Mouse (Mus musculus) hindbrain, embryonic 13.5 days (tissue): ENCODE results near the gene F930015N05Rik. TPM values are rescaled to one million over a fixed set of nuclear protein-coding genes. Genes with fewer than 3 reads are reported as not detected.

Source experiments
- ATAC-seq: fragments of 200-750 bp; cut with Nextera tagmentation; 2 replicates; pipeline ENCODE4 v1.8.0; 2017; ENCODE audit warnings: moderate TSS enrichment; ENCODE audit not compliant: low FRiP score
- H3K27ac ChIP-seq: fragments of 300-500 bp; sonication (generic); 2 replicates; pipeline ENCODE4 v1.5.1; 2015; ENCODE audit warnings: inconsistent platforms, mild to moderate bottlenecking, moderate library complexity
- H3K27me3 ChIP-seq: fragments of 300-500 bp; sonication (generic); 2 replicates; pipeline ENCODE4 v1.6.1; 2015; ENCODE audit warnings: mild to moderate bottlenecking, inconsistent platforms
- H3K36me3 ChIP-seq: fragments of 300-500 bp; sonication (generic); 2 replicates; pipeline ENCODE4 v1.6.1; 2015; ENCODE audit warnings: mild to moderate bottlenecking, inconsistent platforms
- H3K4me1 ChIP-seq: fragments of 300-500 bp; sonication (generic); replicated peaks from 2 replicates; pipeline ENCODE4 v1.6.1; 2015; ENCODE audit warnings: inconsistent platforms
- H3K4me2 ChIP-seq: fragments of 300-500 bp; sonication (generic); 2 replicates; pipeline ENCODE4 v1.6.1; 2015; ENCODE audit warnings: inconsistent platforms, mild to moderate bottlenecking, moderate library complexity
- H3K4me3 ChIP-seq: fragments of 300-500 bp; sonication (generic); 2 replicates; pipeline ENCODE4 v1.5.1; 2015; ENCODE audit warnings: mild to moderate bottlenecking, inconsistent platforms
- H3K9ac ChIP-seq: fragments of 300-500 bp; sonication (generic); 2 replicates; pipeline ENCODE4 v1.6.1; 2015; ENCODE audit warnings: mild to moderate bottlenecking, inconsistent platforms
- H3K9me3 ChIP-seq: fragments of 300-500 bp; sonication (generic); 2 replicates; pipeline ENCODE4 v1.6.1; 2016; ENCODE audit warnings: inconsistent platforms
- WGBS: fragments of 180-500 bp; shearing (Covaris S2); methylation state at CpG from one replicate; pipeline ENCODE4 v1.1.7; 2015; 5-methylcytosine and 5-hydroxymethylcytosine counted together
- polyA plus RNA-seq: library from polyadenylated mRNA; unstranded; fragments of >200 nt; fragmentation: Nextera tagmentation; extraction: Ambion mirVana; gene quantifications from 2 replicates; pipeline ENCODE4 v1.2.1, GENCODE M21; 2015

F930015N05Rik gene
- 1.6 and 1.8 TPM in 2 replicates for polyA plus RNA-seq

DNA sequence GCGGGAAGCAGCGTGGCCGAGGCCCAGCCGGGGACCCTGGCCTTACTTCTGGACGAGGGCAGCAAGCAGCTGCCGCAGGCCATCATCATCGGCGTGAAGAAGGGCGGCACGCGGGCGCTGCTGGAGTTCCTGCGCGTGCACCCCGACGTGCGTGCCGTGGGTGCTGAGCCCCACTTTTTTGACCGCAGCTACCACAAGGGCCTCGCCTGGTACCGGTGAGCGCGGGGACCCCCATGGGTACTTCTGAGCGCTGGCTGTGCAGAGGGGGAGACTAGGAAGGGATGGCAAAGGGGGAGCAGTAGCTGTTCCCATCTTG lies at the start of gene F930015N05Rik:
F930015N05Rik (minus strand) TSS at position 242 of the 316 bp plus-strand sequence.
- H3K4me3 ChIP-seq: peak within 1 kb of the TSS; percentile 58
- ATAC-seq: no peak
- H3K27ac ChIP-seq: peak within 1 kb of the TSS; percentile 64
- H3K9me3 ChIP-seq: no peaks in the 10 kb centered on the region
- peak within 1 kb of the TSS; percentile 82 for H3K9ac ChIP-seq
- under 1% methylated on average over 24 of the region's 24 CpGs for WGBS
- H3K27me3 ChIP-seq: peaks cover 46% of the 10 kb centered on the region
- peak within 1 kb of the TSS; percentile 99 for H3K4me2 ChIP-seq
- no peaks in the 10 kb centered on the region for H3K36me3 ChIP-seq
- peaks cover 20% of the 10 kb centered on the region for H3K4me1 ChIP-seq

- H3K27ac ChIP-seq: no peak overlapping the region
- peaks cover 19% of the 10 kb centered on the region for H3K4me1 ChIP-seq
- no peak overlapping the region for H3K9ac ChIP-seq
- WGBS: 87% methylated on average over 3 of the region's 3 CpGs
- peaks cover 3% of the 10 kb centered on the region; the same call in 1 of the 2 replicates for H3K27me3 ChIP-seq
- no peak overlapping the region for H3K4me3 ChIP-seq
- no peaks in the 10 kb centered on the region for H3K9me3 ChIP-seq
- H3K4me2 ChIP-seq: no peak overlapping the region
- no peaks in the 10 kb centered on the region for H3K36me3 ChIP-seq
- ATAC-seq: no peak
Observed at GRCm38 (mm10) chr11:64481445-64481844, 45.0 kb upstream of the F930015N05Rik start.

DNA sequence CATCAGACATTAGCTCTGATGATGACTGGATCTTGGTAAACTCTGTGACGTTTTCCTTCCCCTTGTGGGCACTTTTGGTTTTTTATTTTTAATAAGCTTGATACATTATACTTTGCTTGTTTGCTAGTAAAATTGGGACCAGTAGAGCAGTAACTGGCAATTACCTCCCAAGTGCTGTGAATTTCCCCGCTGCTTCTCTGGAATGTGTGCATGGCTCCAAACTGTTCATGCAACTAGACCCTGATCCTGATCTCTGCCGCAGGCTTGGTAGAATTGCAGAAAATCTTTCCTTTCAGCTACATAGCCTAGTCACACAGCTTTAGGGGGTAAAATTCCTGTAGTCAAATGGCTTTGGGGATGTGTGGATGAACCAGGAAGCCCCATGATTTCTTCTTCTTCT lies 37.2 kb upstream of the F930015N05Rik start:
- no peak overlapping the region for H3K4me3 ChIP-seq
- H3K4me2 ChIP-seq: no peak overlapping the region
- no peak overlapping the region for H3K27ac ChIP-seq
- H3K9me3 ChIP-seq: no peaks in the 10 kb centered on the region
- no peak overlapping the region for H3K9ac ChIP-seq
- H3K27me3 ChIP-seq: no peaks in the 10 kb centered on the region
- no peaks in the 10 kb centered on the region for H3K36me3 ChIP-seq
- no peak for ATAC-seq
- 86% methylated on average over 3 of the region's 3 CpGs for WGBS
- H3K4me1 ChIP-seq: peaks cover 6% of the 10 kb centered on the region

DNA sequence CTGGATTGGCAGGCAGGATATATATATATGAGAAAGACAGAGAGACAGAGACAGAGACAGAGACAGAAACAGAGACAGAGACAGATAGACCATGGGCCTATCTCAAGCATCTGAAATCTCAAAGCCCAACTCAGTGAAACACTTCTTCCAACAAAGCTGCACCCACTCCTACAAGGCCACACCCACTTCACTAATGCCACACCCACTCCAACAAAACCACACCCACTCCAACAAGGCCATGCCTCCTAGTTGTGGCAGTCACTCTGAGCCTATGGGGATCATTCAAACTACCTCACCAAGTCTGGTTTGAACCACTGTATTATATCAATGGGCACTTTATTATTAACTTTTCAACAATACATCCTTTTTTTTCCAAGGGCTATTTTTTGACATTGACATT lies 34.2 kb upstream of the F930015N05Rik start:
- no peaks in the 10 kb centered on the region for H3K27me3 ChIP-seq
- H3K4me2 ChIP-seq: no peak overlapping the region
- no peaks in the 10 kb centered on the region for H3K9me3 ChIP-seq
- no peak overlapping the region for H3K27ac ChIP-seq
- H3K9ac ChIP-seq: no peak overlapping the region
- no peak for ATAC-seq
- no peak overlapping the region for H3K4me3 ChIP-seq
- H3K4me1 ChIP-seq: no peaks in the 10 kb centered on the region
- no peaks in the 10 kb centered on the region for H3K36me3 ChIP-seq

DNA sequence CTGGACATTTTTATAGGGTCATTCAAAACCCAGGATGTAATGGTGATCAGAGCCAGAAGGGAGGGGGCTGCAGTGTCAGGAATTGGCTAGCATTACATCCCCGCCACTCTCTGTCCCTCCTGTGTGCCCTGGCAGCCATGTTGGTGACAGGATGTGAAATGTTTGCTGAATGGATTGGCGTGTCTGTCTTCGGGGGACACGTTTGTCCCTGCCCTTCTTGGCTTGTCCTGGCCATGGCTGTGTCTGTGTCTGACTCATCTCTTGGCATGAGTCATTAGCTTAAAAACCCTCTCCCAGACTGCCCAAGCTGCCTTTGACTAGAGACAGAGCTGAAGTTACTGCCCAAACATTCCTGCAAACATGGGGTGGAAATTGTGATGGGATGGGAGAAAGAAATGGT lies 32.3 kb upstream of the F930015N05Rik start:
- Histone ChIP-seq H3K27me3 (no peaks in the 10 kb centered on the region), H3K27ac (no peak overlapping the region), H3K4me2 (no peak overlapping the region), H3K36me3 (no peaks in the 10 kb centered on the region), H3K9me3 (no peaks in the 10 kb centered on the region), H3K4me1 (no peaks in the 10 kb centered on the region), H3K9ac (no peak overlapping the region), H3K4me3 (no peak overlapping the region)
- no peak for ATAC-seq
- WGBS: 85% methylated on average over 4 of the region's 4 CpGs

- Histone ChIP-seq H3K4me3 (no peak overlapping the region), H3K27ac (no peak overlapping the region), H3K4me2 (no peak overlapping the region), H3K36me3 (no peaks in the 10 kb centered on the region), H3K9me3 (no peaks in the 10 kb centered on the region), H3K27me3 (no peaks in the 10 kb centered on the region), H3K4me1 (no peaks in the 10 kb centered on the region), H3K9ac (no peak overlapping the region)
- 84% methylated on average over 3 of the region's 3 CpGs for WGBS
- no peak for ATAC-seq
Observed at GRCm38 (mm10) chr11:64461746-64462145, 25.3 kb upstream of the F930015N05Rik start.

DNA sequence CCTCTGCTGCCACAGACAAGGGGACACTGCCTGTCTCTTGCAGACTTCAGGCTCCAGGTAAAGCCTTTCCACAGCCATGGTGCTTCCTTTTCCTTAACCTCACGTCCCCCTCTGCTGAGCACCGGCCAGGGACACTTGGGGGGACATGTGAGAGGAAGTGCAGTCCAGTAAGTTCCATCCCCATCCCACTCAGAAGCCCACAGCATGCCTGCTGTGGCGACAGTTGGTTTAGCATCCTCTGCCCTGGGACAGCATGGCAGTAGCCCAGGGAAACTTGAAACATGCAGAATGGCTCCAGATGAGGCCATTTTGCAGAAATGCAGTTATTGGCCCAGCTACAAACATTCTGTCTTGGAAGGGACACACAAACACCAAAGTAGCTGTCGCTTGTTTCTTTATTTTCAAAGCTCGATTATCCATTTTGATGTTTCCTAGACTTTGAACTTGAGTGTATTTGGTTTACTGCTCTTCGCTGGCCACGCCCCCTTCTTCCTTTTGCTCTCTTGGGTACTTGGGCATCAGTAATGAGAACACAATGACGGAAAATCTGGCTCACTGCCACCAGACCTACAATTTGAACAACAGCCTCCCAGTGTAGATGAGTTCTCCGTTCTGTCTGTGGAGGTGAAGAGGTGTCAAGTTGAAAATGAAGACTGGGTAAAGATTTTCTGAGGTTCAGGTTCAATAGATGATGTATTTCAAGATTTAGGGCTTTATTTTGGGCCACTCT lies 12.3 kb upstream of the F930015N05Rik start:
- H3K27me3 ChIP-seq: peaks cover 11% of the 10 kb centered on the region; the same call in 1 of the 2 replicates
- H3K36me3 ChIP-seq: no peaks in the 10 kb centered on the region
- no peaks in the 10 kb centered on the region for H3K9me3 ChIP-seq
- no peak overlapping the region for H3K9ac ChIP-seq
- H3K4me3 ChIP-seq: no peak overlapping the region
- no peak overlapping the region for H3K27ac ChIP-seq
- no peak overlapping the region for H3K4me2 ChIP-seq
- 0 out of 2 replicates have a peak, but pooled peaks cover 5% of the 10 kb centered on the region for H3K4me1 ChIP-seq
- ATAC-seq: no peak
- whole genome bisulfite sequencing: 64% methylated on average over 9 of the region's 9 CpGs

DNA sequence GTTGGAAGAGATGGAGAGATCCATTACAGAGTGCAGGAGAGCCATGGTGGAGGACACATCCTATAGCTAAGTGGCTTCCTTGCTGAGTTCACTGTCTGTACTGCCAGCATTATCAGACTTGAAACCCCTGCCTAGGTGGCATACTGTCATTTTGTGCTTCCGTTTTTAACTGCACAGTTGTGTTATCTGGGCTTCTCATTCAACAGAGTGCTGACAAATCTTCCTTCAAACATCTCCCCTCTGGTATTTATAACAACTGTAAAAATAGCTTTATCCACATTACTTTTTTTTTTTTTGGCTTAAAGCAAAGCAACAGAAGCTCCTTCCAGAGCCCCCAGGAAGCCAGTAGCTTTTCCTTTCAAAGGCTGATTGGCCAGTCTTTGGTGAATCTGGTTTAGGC lies 8.8 kb upstream of the F930015N05Rik start:
- H3K4me1 ChIP-seq: peaks cover 8% of the 10 kb centered on the region; the same call in 1 of the 2 replicates
- H3K4me2 ChIP-seq: no peak overlapping the region
- no peaks in the 10 kb centered on the region for H3K9me3 ChIP-seq
- H3K36me3 ChIP-seq: no peaks in the 10 kb centered on the region
- peaks cover 27% of the 10 kb centered on the region; the same call in 1 of the 2 replicates for H3K27me3 ChIP-seq
- no peak overlapping the region for H3K27ac ChIP-seq
- H3K4me3 ChIP-seq: no peak overlapping the region
- no peak for ATAC-seq
- 93% methylated on average over 1 of the region's 1 CpGs for WGBS
- H3K9ac ChIP-seq: no peak overlapping the region

DNA sequence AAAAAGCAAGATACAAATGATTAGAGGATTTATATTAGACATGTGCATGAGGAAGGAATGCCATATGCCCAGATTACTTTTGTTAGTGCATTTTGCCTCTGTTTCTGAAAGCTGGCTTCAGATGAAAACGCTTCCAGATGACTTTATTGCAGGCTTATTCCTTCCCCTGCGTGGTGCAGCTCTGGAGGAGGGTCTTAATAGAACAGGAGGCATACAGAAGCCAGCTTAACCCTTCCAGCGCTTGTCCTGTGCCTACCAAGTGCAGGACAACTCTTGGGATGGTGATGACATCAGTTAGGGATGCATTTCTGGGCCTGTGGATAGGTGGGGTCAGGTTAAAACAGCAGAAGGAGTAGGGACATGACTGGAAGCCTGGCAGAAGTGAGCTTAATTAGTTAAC lies 6.2 kb upstream of the F930015N05Rik start:
- ATAC-seq: no peak
- no peak overlapping the region for H3K27ac ChIP-seq
- no peak overlapping the region for H3K9ac ChIP-seq
- H3K9me3 ChIP-seq: no peaks in the 10 kb centered on the region
- no peak overlapping the region for H3K4me2 ChIP-seq
- H3K4me1 ChIP-seq: peaks cover 4% of the 10 kb centered on the region; the same call in 1 of the 2 replicates
- 41% methylated on average over 3 of the region's 3 CpGs for WGBS
- H3K4me3 ChIP-seq: no peak overlapping the region
- H3K27me3 ChIP-seq: peaks cover 39% of the 10 kb centered on the region
- H3K36me3 ChIP-seq: no peaks in the 10 kb centered on the region

DNA sequence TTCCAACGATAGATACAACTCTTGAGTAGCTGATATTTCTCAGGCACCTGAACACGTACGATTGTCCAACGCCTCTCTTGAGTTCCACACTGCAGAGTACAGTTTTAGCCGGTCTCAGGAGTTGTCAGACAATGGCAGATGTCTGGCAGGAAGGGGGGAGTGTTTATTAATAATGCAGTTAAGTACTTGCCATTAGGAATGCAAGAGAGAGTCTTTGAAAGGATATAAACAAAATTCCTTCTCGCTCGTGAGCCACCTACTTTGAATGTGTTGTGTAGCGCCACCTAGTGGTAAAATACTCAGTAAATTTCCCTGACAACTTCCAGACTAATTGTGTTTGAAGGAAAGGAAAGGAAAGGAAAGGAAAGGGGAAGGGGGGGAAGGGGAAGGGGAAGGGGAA lies 5.7 kb upstream of the F930015N05Rik start:
- 32% methylated on average over 8 of the region's 8 CpGs for WGBS
- peaks cover 42% of the 10 kb centered on the region for H3K27me3 ChIP-seq
- H3K9ac ChIP-seq: no peak overlapping the region
- peaks cover 4% of the 10 kb centered on the region; the same call in 1 of the 2 replicates for H3K4me1 ChIP-seq
- H3K9me3 ChIP-seq: no peaks in the 10 kb centered on the region
- H3K4me3 ChIP-seq: no peak overlapping the region
- H3K27ac ChIP-seq: no peak overlapping the region
- H3K4me2 ChIP-seq: peak overlapping the region; percentile 33
- no peaks in the 10 kb centered on the region for H3K36me3 ChIP-seq
- no peak for ATAC-seq

- no peak overlapping the region for H3K9ac ChIP-seq
- no peaks in the 10 kb centered on the region for H3K9me3 ChIP-seq
- H3K4me2 ChIP-seq: no peak overlapping the region
- no peak overlapping the region for H3K4me3 ChIP-seq
- no peak for ATAC-seq
- no peaks in the 10 kb centered on the region for H3K36me3 ChIP-seq
- H3K27me3 ChIP-seq: peaks cover 48% of the 10 kb centered on the region
- WGBS: 14% methylated on average over 3 of the region's 3 CpGs
- peaks cover 23% of the 10 kb centered on the region for H3K4me1 ChIP-seq
- H3K27ac ChIP-seq: no peak overlapping the region
Observed at GRCm38 (mm10) chr11:64438909-64439308, 2.5 kb upstream of the F930015N05Rik start.

DNA sequence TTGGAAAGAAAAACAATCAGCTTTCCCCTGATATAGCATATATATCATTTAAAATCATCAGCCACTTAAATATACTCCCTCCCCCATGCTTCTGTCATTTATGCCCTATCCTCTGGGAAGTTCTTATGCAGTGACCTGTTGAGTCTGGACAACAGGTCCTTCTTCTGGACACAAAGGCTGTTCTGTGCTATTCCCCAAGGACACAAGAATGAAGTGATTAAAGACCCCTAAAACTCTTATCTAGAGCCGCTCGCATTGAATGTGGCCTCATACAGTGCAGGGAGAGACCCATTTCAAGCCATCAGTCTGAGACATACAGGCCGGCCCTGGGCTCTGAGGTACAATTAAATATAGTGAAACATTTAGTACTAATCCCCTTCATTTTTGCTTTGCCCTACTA lies 1.3 kb upstream of the F930015N05Rik start:
- H3K4me3 ChIP-seq: peak overlapping the region; percentile 15; the same call in 1 of the 2 replicates
- H3K4me2 ChIP-seq: no peak overlapping the region
- H3K27ac ChIP-seq: no peak overlapping the region
- no peak for ATAC-seq
- H3K36me3 ChIP-seq: no peaks in the 10 kb centered on the region
- WGBS: 48% methylated on average over 3 of the region's 3 CpGs
- H3K9me3 ChIP-seq: no peaks in the 10 kb centered on the region
- H3K4me1 ChIP-seq: peaks cover 23% of the 10 kb centered on the region
- H3K9ac ChIP-seq: no peak overlapping the region
- H3K27me3 ChIP-seq: peaks cover 44% of the 10 kb centered on the region

DNA sequence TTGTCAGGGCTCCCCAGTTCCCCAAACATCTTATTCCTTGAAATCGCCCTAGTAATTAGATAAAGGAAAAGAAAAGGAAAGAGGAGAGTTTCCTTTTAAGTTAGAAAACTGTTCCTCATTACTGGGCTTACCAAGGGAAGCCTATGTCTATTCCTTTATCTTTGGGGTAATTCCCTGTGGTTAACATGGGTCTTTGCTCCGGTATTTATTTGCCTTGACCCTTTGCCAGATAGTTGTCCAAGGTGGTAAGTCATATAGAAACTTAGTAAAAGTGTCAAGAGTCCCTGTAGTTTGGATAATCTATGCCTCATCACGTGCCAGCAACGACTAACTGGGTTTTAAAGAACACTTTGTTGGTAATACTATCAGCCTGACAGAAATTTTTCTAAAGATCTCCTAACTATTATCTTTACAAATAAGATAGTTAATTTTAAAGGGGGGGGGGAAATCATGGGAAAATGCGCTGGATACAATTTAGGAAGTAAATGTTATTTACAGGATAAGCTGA lies 392 bp upstream of the F930015N05Rik start:
- Histone ChIP-seq H3K4me2 (peak overlapping the region; percentile 99), H3K36me3 (no peaks in the 10 kb centered on the region), H3K4me3 (peak overlapping the region; percentile 58), H3K9ac (peak overlapping the region; percentile 82; the same call in 1 of the 2 replicates), H3K27ac (no peak overlapping the region), H3K9me3 (no peaks in the 10 kb centered on the region), H3K27me3 (peaks cover 46% of the 10 kb centered on the region), H3K4me1 (peaks cover 21% of the 10 kb centered on the region)
- 19% methylated on average over 5 of the region's 5 CpGs for WGBS
- ATAC-seq: no peak
